Mouse (Mus musculus) kidney, adult 2 months (tissue): ENCODE results near the gene Plekhm3.

ENCODE experiments used
- CTCF ChIP-seq: fragments of 200-500 bp; conservative IDR thresholded peaks from 2 replicates; pipeline ENCODE4 v1.5.1; 2011; ENCODE audit warnings: low read depth, mild to moderate bottlenecking, control low read depth, low read length, moderate library complexity, mixed read lengths; ENCODE audit not compliant: insufficient read depth, insufficient read length
- POLR2A ChIP-seq: fragments of 200-500 bp; IDR thresholded peaks from one replicate; pipeline ENCODE4 v1.6.1; 2011; ENCODE audit warnings: low read depth, low read length, control low read depth

- TF ChIP-seq POLR2A (no peak), CTCF (no peak)
Observed at GRCm38 (mm10) chr1:64756640-64757030, 200.0 kb downstream of the Plekhm3 start.
